Mouse (Mus musculus) heart, postnatal 4 days (tissue): ENCODE results near the gene Ing5. TPM values are rescaled to one million over a fixed set of nuclear protein-coding genes. Genes with fewer than 3 reads are reported as not detected.
"Not testable (repeated sequence)": the region's sequence is repeated elsewhere in the genome, so short reads cannot be mapped to it uniquely, and the experiment has no call there.

ENCODE experiments used
- DNase-seq: peaks from one replicate; pipeline ENCODE4 v3.0.0; 2021
- total RNA-seq, 2 experiments: library from RNA; stranded (reverse); gene quantifications; 2 replicates each; pipeline ENCODE4 v1.2.3; 2021

Ing5 gene
- total RNA-seq: 10 to 100 TPM; 11.9 to 13.1 TPM

- DNase-seq: peak; percentile 100
Measured at GRCm38 (mm10) chr1:93803556-93804507, at the start of gene Ing5. Ing5 (plus strand) TSS chr1:93803965.

GRCm38 (mm10) chr1:93754573-93755290 is 49.0 kb upstream of the Ing5 start, which contains the start of gene Thap4:
Thap4 (minus strand) TSS chr1:93754864.
- peak; percentile 94 for DNase-seq

- DNase-seq: no peak
Measured at GRCm38 (mm10) chr1:93755291-93755610, 48.5 kb upstream of the Ing5 start.

- DNase-seq: no peak
Measured at GRCm38 (mm10) chr1:93755618-93756017, 48.1 kb upstream of the Ing5 start.

GRCm38 (mm10) chr1:93756154-93756553 is 47.6 kb upstream of the Ing5 start:
- DNase-seq: no peak

- DNase-seq: no peak
Measured at GRCm38 (mm10) chr1:93760076-93760475, 43.7 kb upstream of the Ing5 start.

- DNase-seq: not testable (repeated sequence)
Measured at GRCm38 (mm10) chr1:93763531-93763930, 40.2 kb upstream of the Ing5 start.

GRCm38 (mm10) chr1:93764871-93765591 is 38.7 kb upstream of the Ing5 start:
- no peak for DNase-seq

- DNase-seq: no peak
Measured at GRCm38 (mm10) chr1:93767600-93767999, 36.2 kb upstream of the Ing5 start.

GRCm38 (mm10) chr1:93769901-93770300 is 33.9 kb upstream of the Ing5 start:
- no peak for DNase-seq

GRCm38 (mm10) chr1:93776686-93777085 is 27.1 kb upstream of the Ing5 start:
- no peak for DNase-seq

GRCm38 (mm10) chr1:93786912-93787311 is 16.9 kb upstream of the Ing5 start:
- no peak for DNase-seq

- DNase-seq: no peak
Measured at GRCm38 (mm10) chr1:93794526-93794925, 9.2 kb upstream of the Ing5 start.

GRCm38 (mm10) chr1:93795886-93796285 is 7.9 kb upstream of the Ing5 start:
- no peak for DNase-seq

GRCm38 (mm10) chr1:93800670-93801503 is 2.9 kb upstream of the Ing5 start:
- DNase-seq: no peak

- DNase-seq: peak; percentile 93
Measured at GRCm38 (mm10) chr1:93801741-93802238, 2.0 kb upstream of the Ing5 start, which contains the start of gene Dtymk. Dtymk (minus strand) TSS chr1:93801934.

GRCm38 (mm10) chr1:93802771-93803170 is 994 bp upstream of the Ing5 start:
- no peak for DNase-seq

GRCm38 (mm10) chr1:93804818-93805217 is 1.1 kb downstream of the Ing5 start:
- no peak for DNase-seq

GRCm38 (mm10) chr1:93805221-93805951 is 1.6 kb downstream of the Ing5 start:
- no peak for DNase-seq

- no peak for DNase-seq
Measured at GRCm38 (mm10) chr1:93808871-93809270, 5.1 kb downstream of the Ing5 start.

GRCm38 (mm10) chr1:93810011-93810410 is 6.2 kb downstream of the Ing5 start:
- DNase-seq: no peak
